Mouse (Mus musculus): ENCODE measurements at regions not wholly inside any gene's neighbourhood (a gene's known extent, or its start where the extent isn't known, plus 50 kb on each side); places are given as distances from the start of the nearest gene placed in this dataset.

DNA sequence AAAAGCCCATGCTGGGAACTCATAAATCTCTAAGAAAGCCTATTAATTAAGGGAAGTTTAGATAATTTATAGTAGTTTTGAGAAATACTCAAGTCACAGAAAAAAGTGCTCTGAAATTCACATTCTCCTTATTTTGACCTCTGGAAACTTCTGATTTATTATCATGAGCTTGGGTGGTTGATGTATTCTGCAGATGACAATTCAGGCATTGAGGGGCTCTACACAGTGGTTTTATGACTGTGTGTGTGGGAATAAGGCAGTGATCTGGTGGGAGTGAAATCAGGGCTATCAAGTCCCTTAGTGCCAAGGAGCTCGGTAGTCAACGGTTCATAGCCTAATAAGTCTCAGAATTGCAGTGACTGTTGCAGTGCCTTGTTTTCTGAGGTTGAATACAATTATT, 129.0 kb downstream of the Kcne4 start:
- no peak for ATAC-seq (ENCODE audit: insufficient number of reproducible peaks, insufficient read depth, low FRiP score, low TSS enrichment)
- H3K9me3 ChIP-seq: no peaks in the 10 kb centered on the region
- no peak overlapping the region for H3K9ac ChIP-seq
- WGBS: 89% methylated on average over 2 of the region's 2 CpGs
- H3K4me2 ChIP-seq (replicated peaks): no peak overlapping the region
- H3K27ac ChIP-seq: no peak overlapping the region
- no peaks in the 10 kb centered on the region for H3K27me3 ChIP-seq
- no peaks in the 10 kb centered on the region for H3K36me3 ChIP-seq
- H3K4me1 ChIP-seq: no peaks in the 10 kb centered on the region
- H3K4me3 ChIP-seq: no peak overlapping the region

DNA sequence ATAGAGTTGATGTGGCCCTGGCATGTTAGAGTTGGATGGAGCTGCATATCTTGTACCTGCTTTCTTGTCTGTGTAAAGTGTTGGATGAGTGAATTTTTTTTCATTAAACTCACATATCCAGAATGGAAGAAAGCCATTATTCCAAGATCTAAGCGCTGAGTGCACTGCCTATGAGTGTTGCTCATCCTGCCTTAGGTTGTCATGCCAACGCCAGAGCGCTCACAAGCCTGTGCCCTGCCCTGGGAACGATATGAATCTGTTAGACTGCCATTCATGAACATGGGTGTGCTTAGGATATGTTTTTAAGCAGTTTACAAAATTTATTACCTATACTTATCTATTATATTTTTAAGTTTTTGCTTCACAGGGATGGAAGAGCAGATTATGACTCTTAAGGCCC, 163.5 kb downstream of the Kcne4 start:
- WGBS: 90% methylated on average over 4 of the region's 4 CpGs
- Histone ChIP-seq H3K9ac (no peak overlapping the region), H3K27ac (no peak overlapping the region), H3K4me1 (no peaks in the 10 kb centered on the region), H3K36me3 (no peaks in the 10 kb centered on the region), H3K4me2 (replicated peaks) (no peak overlapping the region), H3K9me3 (no peaks in the 10 kb centered on the region), H3K27me3 (no peaks in the 10 kb centered on the region), H3K4me3 (no peak overlapping the region)
- no peak for ATAC-seq (ENCODE audit: insufficient number of reproducible peaks, insufficient read depth, low FRiP score, low TSS enrichment)

Measured in embryonic facial prominence, embryonic 12.5 days (tissue).